Mouse (Mus musculus) gastrocnemius, postnatal 14 days (tissue): ENCODE measurements around the gene Zfp39. TPM values are rescaled to one million over a fixed set of nuclear protein-coding genes. Genes with fewer than 3 reads are reported as not detected.

Experiments
- DNase-seq: peaks from one replicate; pipeline ENCODE4 v3.0.0; 2021; ENCODE audit warnings: mixed read lengths
- intact Hi-C: fragments of 180-260 bp; cut with DNase I; formaldehyde crosslinking; loops from one replicate; pipeline ENCODE4 v1.15.1; 2025; ENCODE audit warnings: low total_unique reads
- long read RNA-seq, 2 experiments: library from polyadenylated mRNA; stranded (forward); transcript quantifications; one replicate each; pipeline ENCODE4 v2.0.0; 2021
- total RNA-seq, 2 experiments: library from RNA; stranded (reverse); gene quantifications; 2 replicates each; pipeline ENCODE4 v1.2.3; 2021

The Zfp39 gene
- total RNA-seq, result 1 to 10 TPM; 4.1 to 5.3 TPM
- long read RNA-seq, experiment 1, transcript Zfp39-201 (5 exons, 3,890 nt), result major isoform, 7 of 8 reads
- long read RNA-seq, experiment 1, partial matches to known transcripts, result 1 of 8 reads
- long read RNA-seq, experiment 1, other reads (novel, unspliced or antisense), result 0 of 8 reads
- long read RNA-seq, experiment 2, partial matches to known transcripts, result 0 of 4 reads
- long read RNA-seq, experiment 2, other reads (novel, unspliced or antisense), result 0 of 4 reads

- intact Hi-C loops, result no loop called here
- peak; percentile 95 for DNase-seq
Observed at GRCm38 (mm10) chr11:58903511-58904409, at the start of gene Zfp39. TSS of gene Zfp39 (minus strand) at chr11:58904225.

GRCm38 (mm10) chr11:58953351-58954169 is 49.5 kb upstream of the Zfp39 start:
- DNase-seq, result no peak
- intact Hi-C loops, result no loop called here

GRCm38 (mm10) chr11:58951210-58951609 is 47.2 kb upstream of the Zfp39 start:
- intact Hi-C loops, result no loop called here
- no peak for DNase-seq

- intact Hi-C loops, result no loop called here
- no peak for DNase-seq
Observed at GRCm38 (mm10) chr11:58949480-58950431, 45.7 kb upstream of the Zfp39 start.

GRCm38 (mm10) chr11:58948542-58949479 is 44.8 kb upstream of the Zfp39 start, which contains the start of gene Hist3h2ba:
TSS of gene Hist3h2ba (plus strand) at chr11:58948920.
- DNase-seq, result no peak
- intact Hi-C loops, result no loop called here

GRCm38 (mm10) chr11:58947798-58948528 is 43.9 kb upstream of the Zfp39 start:
- no peak for DNase-seq
- intact Hi-C loops, result no loop called here

- intact Hi-C loops, result no loop called here
- DNase-seq, result no peak
Observed at GRCm38 (mm10) chr11:58947306-58947705, 43.3 kb upstream of the Zfp39 start.

GRCm38 (mm10) chr11:58944136-58944535 is 40.1 kb upstream of the Zfp39 start:
- intact Hi-C loops, result no loop called here
- no peak for DNase-seq

- intact Hi-C loops, result no loop called here
- no peak for DNase-seq
Observed at GRCm38 (mm10) chr11:58939088-58939439, 35.0 kb upstream of the Zfp39 start.

- DNase-seq, result peak; percentile 89
- intact Hi-C loops, result no loop called here
Observed at GRCm38 (mm10) chr11:58938322-58939087, 34.5 kb upstream of the Zfp39 start, which contains the start of gene Rnf187. TSS of gene Rnf187 (minus strand) at chr11:58938916.

- no peak for DNase-seq
- intact Hi-C loops, result no loop called here
Observed at GRCm38 (mm10) chr11:58937909-58938308, 33.9 kb upstream of the Zfp39 start.

- DNase-seq, result no peak
- intact Hi-C loops, result no loop called here
Observed at GRCm38 (mm10) chr11:58931576-58931975, 27.6 kb upstream of the Zfp39 start.

GRCm38 (mm10) chr11:58930254-58930653 is 26.2 kb upstream of the Zfp39 start:
- intact Hi-C loops, result no loop called here

GRCm38 (mm10) chr11:58929641-58930040 is 25.6 kb upstream of the Zfp39 start:
- intact Hi-C loops, result no loop called here
- no peak for DNase-seq

More at GRCm38 (mm10) chr11:58930254-58930653, 26.2 kb upstream of the Zfp39 start:
- no peak for DNase-seq

- intact Hi-C loops, result no loop called here
- no peak for DNase-seq
Observed at GRCm38 (mm10) chr11:58929055-58929454, 25.0 kb upstream of the Zfp39 start.
